In the genomic region with DNA sequence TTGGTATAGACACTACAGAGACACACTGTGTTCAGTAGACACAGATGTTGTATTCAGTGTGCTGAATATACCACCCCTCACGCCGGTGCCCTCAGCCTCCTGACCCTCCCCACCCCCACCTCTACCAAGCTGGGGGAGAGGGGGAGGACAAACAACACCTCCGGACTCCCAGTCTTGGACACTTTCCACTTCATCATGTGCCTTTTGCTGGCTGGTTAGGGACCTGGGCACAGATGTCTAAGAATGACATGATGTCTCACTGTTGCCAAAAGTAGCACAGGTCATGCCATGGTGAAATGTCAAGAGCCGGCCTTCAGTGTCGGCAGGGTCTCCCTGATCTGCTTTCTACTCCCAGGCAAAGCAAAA, we compare ENCODE assay signal across 9 mouse cellular contexts. TPM values are rescaled to one million over a fixed set of nuclear protein-coding genes. Genes with fewer than 3 reads are reported as not detected.
A peak's percentile ranks its signal among the peaks of the same experiment; 100 is the strongest.
DNase-seq lines count a peak whose midpoint lies in the region; ATAC-seq and TF ChIP-seq lines count a peak whose summit lies in the region.
"Had no signal": no experiment of that assay in that cellular context is flagged by ENCODE, and none has a peak within 500 bp of the region (broad histone marks: within the 10 kb centered on the region; RNA-seq: fewer than 3 reads in every experiment).

No protein-coding gene starts in this region.

- TF ChIP-seq CTCF in embryonic fibroblast, embryonic 13.5 days (IDR thresholded peaks at IDR 0.05; ENCODE audit: borderline replicate concordance, insufficient read depth, low read length) = no peak

- H3K9me3 ChIP-seq in kidney, embryonic 15.5 days (replicated peaks) = no peaks in the 10 kb centered on the region
- no peaks in the 10 kb centered on the region for H3K9me3 ChIP-seq in limb, embryonic 13.5 days

- H3K4me1 ChIP-seq in kidney, embryonic 15.5 days = peaks cover 55% of the 10 kb centered on the region
- peaks cover 10% of the 10 kb centered on the region; the same call in 1 of the 2 replicates for H3K4me1 ChIP-seq in embryonic fibroblast, embryonic 13.5 days (ENCODE audit: control insufficient read depth, insufficient read depth, low read length)
- peaks cover 48% of the 10 kb centered on the region for H3K4me1 ChIP-seq in limb, embryonic 13.5 days

- peak; percentile 36 to 64 for DNase-seq in adrenal gland, adult (ENCODE audit: inconsistent age in 2 of 2, low spot score in 1 of 2)
- DNase-seq in adrenal gland, postnatal 4 days (ENCODE audit: low spot score in 2 of 2) = no peak
- no peak for DNase-seq in kidney, adult 8-10 months
- DNase-seq in urinary bladder, adult 2 months (ENCODE audit: low spot score) = no peak
- DNase-seq in frontal cortex, postnatal 36 days (ENCODE audit: low spot score in 2 of 2) = no peak

- no peak for ATAC-seq in kidney, embryonic 15.5 days (replicated peaks; ENCODE audit: low FRiP score)
- ATAC-seq in limb, embryonic 13.5 days (ENCODE audit: low FRiP score, low read depth) = no peak

- no peaks in the 10 kb centered on the region for H3K36me3 ChIP-seq in kidney, embryonic 15.5 days
- H3K36me3 ChIP-seq in limb, embryonic 13.5 days = no peaks in the 10 kb centered on the region

- 13% methylated on average over 5 of the region's 5 CpGs for WGBS in kidney, embryonic 15.5 days
- WGBS in limb, embryonic 13.5 days = 16% methylated on average over 5 of the region's 5 CpGs

- TF ChIP-seq POLR2A in embryonic fibroblast, embryonic 13.5 days (IDR thresholded peaks at IDR 0.05; ENCODE audit: low read depth, low read length) = no peak

- H3K4me2 ChIP-seq in kidney, embryonic 15.5 days = no peak overlapping the region
- 0 out of 2 replicates have a peak overlapping the region, but pooled peaks have one; percentile 12 for H3K4me2 ChIP-seq in limb, embryonic 13.5 days (replicated peaks)

- H3K4me3 ChIP-seq in kidney, embryonic 15.5 days (replicated peaks) = no peak overlapping the region
- no peak overlapping the region for H3K4me3 ChIP-seq in embryonic fibroblast, embryonic 13.5 days (ENCODE audit: insufficient read depth, low read length)
- no peak overlapping the region for H3K4me3 ChIP-seq in limb, embryonic 13.5 days

- no peak overlapping the region for H3K9ac ChIP-seq in kidney, embryonic 15.5 days
- H3K9ac ChIP-seq in limb, embryonic 13.5 days = no peak overlapping the region

- H3K27me3 ChIP-seq in kidney, embryonic 15.5 days = no peaks in the 10 kb centered on the region
- no peaks in the 10 kb centered on the region for H3K27me3 ChIP-seq in limb, embryonic 13.5 days

- peak overlapping the region; percentile 92 for H3K27ac ChIP-seq in kidney, embryonic 15.5 days
- peak overlapping the region; percentile 63; the same call in 1 of the 2 replicates for H3K27ac ChIP-seq in embryonic fibroblast, embryonic 13.5 days (ENCODE audit: insufficient read depth, low read length)
- H3K27ac ChIP-seq in limb, embryonic 13.5 days = peak overlapping the region; percentile 93

RNA-seq across cellular contexts. Expression of a gene that starts 19.1 kb away (rescaled TPM):
- 1 to 10 TPM; 6.9 to 7.6 TPM for total RNA-seq in adrenal gland, postnatal 4 days (2021)
- 1.0 and 1.7 TPM in 2 replicates for polyA plus RNA-seq in kidney, embryonic 15.5 days (2015; fragmentation: Nextera tagmentation; extraction: Ambion mirVana)
- polyA plus RNA-seq in embryonic fibroblast, embryonic 13.5 days (2011; ENCODE audit: insufficient read length, low read depth, missing spikeins) = not detected in 2 replicates
- polyA plus RNA-seq in limb, embryonic 13.5 days (2015; fragmentation: Nextera tagmentation; extraction: Ambion mirVana) = 7.0 and 7.4 TPM in 2 replicates
- 0.15 TPM in 1 of 2 replicates, not detected in the other for polyA plus RNA-seq in urinary bladder, adult 2 months (2012; rRNA removed)
- total RNA-seq: left cerebral cortex, postnatal 25 days had no signal

RNA-seq across cellular contexts. Expression of a gene that starts 36.2 kb away (rescaled TPM):
- 10 to 100 TPM; 58.6 to 59.5 TPM for total RNA-seq in adrenal gland, postnatal 4 days (2021)
- 57.3 and 61.0 TPM in 2 replicates for polyA plus RNA-seq in kidney, embryonic 15.5 days (2015; fragmentation: Nextera tagmentation; extraction: Ambion mirVana)
- 19.5 and 24.2 TPM in 2 replicates for polyA plus RNA-seq in embryonic fibroblast, embryonic 13.5 days (2011; ENCODE audit: insufficient read length, low read depth, missing spikeins)
- polyA plus RNA-seq in limb, embryonic 13.5 days (2015; fragmentation: Nextera tagmentation; extraction: Ambion mirVana) = 47.2 and 49.0 TPM in 2 replicates
- 11.9 and 12.3 TPM in 2 replicates for polyA plus RNA-seq in urinary bladder, adult 2 months (2012; rRNA removed)

RNA-seq across cellular contexts. Expression of a gene that starts 42.7 kb away (rescaled TPM):
- 10 to 100 TPM; 25.0 to 31.1 TPM for total RNA-seq in adrenal gland, postnatal 4 days (2021)
- 62.3 and 69.4 TPM in 2 replicates for polyA plus RNA-seq in kidney, embryonic 15.5 days (2015; fragmentation: Nextera tagmentation; extraction: Ambion mirVana)
- 45.3 and 64.1 TPM in 2 replicates for polyA plus RNA-seq in embryonic fibroblast, embryonic 13.5 days (2011; ENCODE audit: insufficient read length, low read depth, missing spikeins)
- 88.5 and 89.8 TPM in 2 replicates for polyA plus RNA-seq in limb, embryonic 13.5 days (2015; fragmentation: Nextera tagmentation; extraction: Ambion mirVana)
- 34.5 and 34.8 TPM in 2 replicates for polyA plus RNA-seq in urinary bladder, adult 2 months (2012; rRNA removed)

Comparison
In these comparisons a context has a peak if more than half of its experiments do, and no peak if none do; other contexts are left out.
1. DNase-seq: peak in adrenal gland, adult (2 of 2); none in adrenal gland, postnatal 4 days (0 of 2), kidney, adult 8-10 months (0 of 2), urinary bladder, adult 2 months (single experiment) and frontal cortex, postnatal 36 days (0 of 2).
2. Peak in every context shown above with its lines, with median percentiles within 50 percentile points of each other: H3K27ac ChIP-seq.